Comparison of ENCODE assay signal across 8 mouse cellular contexts in genomic region chr17:14288015-14288616, GRCm38 (mm10). TPM values are rescaled to one million over a fixed set of nuclear protein-coding genes. Genes with fewer than 3 reads are reported as not detected.
DNase-seq lines count a peak whose midpoint lies in the region; ATAC-seq and TF ChIP-seq lines count a peak whose summit lies in the region.

No protein-coding gene starts in this region.

- TF ChIP-seq POLR2A in limb, embryonic 14.5 days (IDR thresholded peaks at IDR 0.05; ENCODE audit: borderline replicate concordance, extremely low read depth, insufficient read depth, insufficient read length): no peak

- peak; percentile 95 for DNase-seq in heart, adult 11 months
- peak; percentile 62 for DNase-seq in embryo, embryonic 11.5 days (ENCODE audit: low read depth, low spot score)
- DNase-seq in gonadal fat pad, adult 2 months (ENCODE audit: low read depth): peak; percentile 60
- peak; percentile 88 for DNase-seq in limb, embryonic 14.5 days (ENCODE audit: low spot score)
- peak; percentile 94 for DNase-seq in testis, postnatal 10 days (ENCODE audit: low spot score)

- no peaks in the 10 kb centered on the region for H3K36me3 ChIP-seq in heart, embryonic 11.5 days (ENCODE audit: control insufficient read depth, insufficient read depth, low read length)
- no peaks in the 10 kb centered on the region for H3K36me3 ChIP-seq in kidney, embryonic 14.5 days (ENCODE audit: control insufficient read depth, insufficient read depth, low read length)
- H3K36me3 ChIP-seq in limb, embryonic 14.5 days (ENCODE audit: control insufficient read depth, insufficient read depth, low read length): no peaks in the 10 kb centered on the region
- H3K36me3 ChIP-seq in neural tube, embryonic 13.5 days: no peaks in the 10 kb centered on the region

- WGBS in heart, embryonic 11.5 days (ENCODE audit: insufficient replicate concordance): 41% methylated on average over 7 of the region's 7 CpGs
- WGBS in kidney, embryonic 14.5 days: 39% methylated on average over 7 of the region's 7 CpGs
- WGBS in limb, embryonic 14.5 days: 40% methylated on average over 7 of the region's 7 CpGs
- 45% methylated on average over 7 of the region's 7 CpGs for WGBS in neural tube, embryonic 13.5 days

- H3K27me3 ChIP-seq in heart, embryonic 11.5 days (ENCODE audit: control insufficient read depth, insufficient read depth, low read length): peaks cover 60% of the 10 kb centered on the region
- H3K27me3 ChIP-seq in kidney, embryonic 14.5 days (ENCODE audit: control insufficient read depth, insufficient read depth, low read length): no peaks in the 10 kb centered on the region
- H3K27me3 ChIP-seq in limb, embryonic 14.5 days (ENCODE audit: control insufficient read depth, insufficient read depth, low read length): no peaks in the 10 kb centered on the region
- peaks cover 6% of the 10 kb centered on the region; the same call in 1 of the 2 replicates for H3K27me3 ChIP-seq in neural tube, embryonic 13.5 days

- H3K27ac ChIP-seq in heart, embryonic 11.5 days (ENCODE audit: low read depth, low read length): no peak overlapping the region
- no peak overlapping the region for H3K27ac ChIP-seq in kidney, embryonic 14.5 days (ENCODE audit: low read depth, low read length)
- no peak overlapping the region for H3K27ac ChIP-seq in limb, embryonic 14.5 days (replicated peaks; ENCODE audit: low read depth, low read length)
- H3K27ac ChIP-seq in neural tube, embryonic 13.5 days (replicated peaks): no peak overlapping the region

- H3K9me3 ChIP-seq in heart, embryonic 11.5 days (replicated peaks; ENCODE audit: control insufficient read depth, low read length): no peaks in the 10 kb centered on the region
- H3K9me3 ChIP-seq in kidney, embryonic 14.5 days (ENCODE audit: control insufficient read depth, low read length): no peaks in the 10 kb centered on the region
- H3K9me3 ChIP-seq in limb, embryonic 14.5 days (ENCODE audit: control insufficient read depth, low read length): no peaks in the 10 kb centered on the region
- H3K9me3 ChIP-seq in neural tube, embryonic 13.5 days: no peaks in the 10 kb centered on the region

- no peak for ATAC-seq in heart, embryonic 11.5 days (replicated peaks; ENCODE audit: insufficient number of reproducible peaks, low FRiP score, low TSS enrichment)
- ATAC-seq in kidney, embryonic 14.5 days (ENCODE audit: low FRiP score, low TSS enrichment): peak; percentile 76; the same call in 1 of the 2 replicates
- peak; percentile 78; the same call in 1 of the 2 replicates for ATAC-seq in limb, embryonic 14.5 days (ENCODE audit: low FRiP score, low read depth)
- peak; percentile 91 for ATAC-seq in neural tube, embryonic 13.5 days (ENCODE audit: low read depth)

- H3K4me3 ChIP-seq in heart, embryonic 11.5 days (ENCODE audit: low read depth, low read length): no peak overlapping the region
- H3K4me3 ChIP-seq in kidney, embryonic 14.5 days (ENCODE audit: low read length): no peak overlapping the region
- H3K4me3 ChIP-seq in limb, embryonic 14.5 days (replicated peaks; ENCODE audit: low read length): no peak overlapping the region
- H3K4me3 ChIP-seq in neural tube, embryonic 13.5 days: no peak overlapping the region

- no peak overlapping the region for H3K4me2 ChIP-seq in heart, embryonic 11.5 days
- H3K4me2 ChIP-seq in kidney, embryonic 14.5 days (replicated peaks; ENCODE audit: low read depth, low read length): no peak overlapping the region
- H3K4me2 ChIP-seq in limb, embryonic 14.5 days (replicated peaks; ENCODE audit: low read depth, low read length, severe bottlenecking): no peak overlapping the region
- no peak overlapping the region for H3K4me2 ChIP-seq in neural tube, embryonic 13.5 days

- no peaks in the 10 kb centered on the region for H3K4me1 ChIP-seq in heart, embryonic 11.5 days (ENCODE audit: control insufficient read depth, insufficient read depth, low read length)
- 0 out of 2 replicates have a peak, but pooled peaks cover 5% of the 10 kb centered on the region for H3K4me1 ChIP-seq in kidney, embryonic 14.5 days (ENCODE audit: control insufficient read depth, insufficient read depth, low read length)
- peaks cover 8% of the 10 kb centered on the region; the same call in 1 of the 2 replicates for H3K4me1 ChIP-seq in limb, embryonic 14.5 days (ENCODE audit: control insufficient read depth, insufficient read depth, low read length)
- H3K4me1 ChIP-seq in neural tube, embryonic 13.5 days (replicated peaks): no peaks in the 10 kb centered on the region

- no peak overlapping the region for H3K9ac ChIP-seq in heart, embryonic 11.5 days (ENCODE audit: low read depth, low read length)
- H3K9ac ChIP-seq in kidney, embryonic 14.5 days (ENCODE audit: low read depth, low read length): no peak overlapping the region
- no peak overlapping the region for H3K9ac ChIP-seq in limb, embryonic 14.5 days (ENCODE audit: low read depth, low read length, severe bottlenecking)
- no peak overlapping the region for H3K9ac ChIP-seq in neural tube, embryonic 13.5 days

RNA-seq across cellular contexts. Expression of gene Smoc2, which starts 8.8 kb away (rescaled TPM):
- polyA plus RNA-seq in heart, embryonic 11.5 days (2014; fragmentation: Nextera tagmentation; extraction: Ambion mirVana): 22.7 and 25.7 TPM in 2 replicates
- 98.9 and 103 TPM in 2 replicates for polyA plus RNA-seq in gonadal fat pad, adult 2 months (2012; rRNA removed)
- polyA plus RNA-seq in kidney, embryonic 14.5 days (2014; fragmentation: Nextera tagmentation; extraction: Ambion mirVana): 44.2 and 79.9 TPM in 2 replicates
- 152 and 158 TPM in 2 replicates for polyA plus RNA-seq in limb, embryonic 14.5 days (2012; rRNA removed)
- polyA plus RNA-seq in limb, embryonic 14.5 days (2014; fragmentation: Nextera tagmentation; extraction: Ambion mirVana): 168 and 173 TPM in 2 replicates
- 5.8 and 16.8 TPM in 2 replicates for polyA plus RNA-seq in neural tube, embryonic 13.5 days (2015; fragmentation: Nextera tagmentation; extraction: Ambion mirVana)
